Mouse (Mus musculus) erythroblast, adult 5-6 weeks (primary cell): ENCODE results near the gene Adgrg1. TPM values are rescaled to one million over a fixed set of nuclear protein-coding genes. Genes with fewer than 3 reads are reported as not detected.

Experiments used
- ATAC-seq: replicated peaks from 2 replicates; pipeline ENCODE4 v1.8.0; 2016; ENCODE audit warnings: moderate number of reproducible peaks, mild to moderate bottlenecking, moderate TSS enrichment, inconsistent platforms; ENCODE audit not compliant: poor library complexity, low FRiP score, severe bottlenecking
- total RNA-seq, 2 experiments: library from RNA; stranded (forward) in 1 of 2; stranded (reverse) in 1 of 2; fragments of 150-400 nt in 1 of 2; fragments of 200-764, 138-1000 nt in 1 of 2; gene quantifications; 2 replicates each; pipeline versions ENCODE4 v1.2.3 to v1.2.4; 2015 to 2017; ENCODE audit warnings: low replicate concordance in 2 of 2

Adgrg1 gene
- total RNA-seq, 2 experiments from 2014 or later, result 7.5 to 32.1 TPM

DNA sequence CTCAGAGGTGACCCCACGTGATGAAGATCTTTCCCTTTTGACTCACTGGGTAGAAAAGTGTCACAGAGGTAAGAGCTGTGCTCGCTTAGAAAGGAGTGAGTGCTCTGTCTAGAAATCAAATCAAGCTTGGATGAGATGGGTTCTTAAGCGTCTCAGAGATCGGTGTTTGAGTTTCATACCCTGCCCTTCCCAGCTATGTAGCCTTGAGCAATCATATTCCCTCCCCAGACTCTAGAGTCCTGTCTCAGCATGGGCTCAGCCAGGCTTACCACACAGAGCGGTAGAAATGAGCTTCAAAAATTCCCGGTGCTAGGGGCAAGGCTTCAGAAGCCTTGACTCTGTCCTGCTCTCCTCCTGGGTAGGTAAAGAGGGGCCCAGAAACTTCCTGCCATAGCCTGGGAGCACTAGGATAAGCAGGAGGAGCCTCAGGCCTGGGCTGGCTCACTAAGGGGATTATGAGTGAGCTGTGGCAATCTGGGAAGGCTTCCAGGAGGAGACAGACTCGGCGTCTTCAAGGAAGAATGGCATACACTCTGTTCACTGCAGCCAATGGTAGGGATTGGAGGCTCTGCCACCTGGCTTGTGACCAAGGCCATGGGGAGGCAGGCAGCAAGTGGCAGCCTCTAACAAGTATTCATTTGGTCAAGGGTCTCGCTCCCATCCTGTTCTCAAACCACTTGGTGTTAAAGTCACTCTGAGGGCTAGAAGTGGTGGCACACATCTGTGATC lies 18.6 kb downstream of the Adgrg1 start:
- no peak for ATAC-seq

DNA sequence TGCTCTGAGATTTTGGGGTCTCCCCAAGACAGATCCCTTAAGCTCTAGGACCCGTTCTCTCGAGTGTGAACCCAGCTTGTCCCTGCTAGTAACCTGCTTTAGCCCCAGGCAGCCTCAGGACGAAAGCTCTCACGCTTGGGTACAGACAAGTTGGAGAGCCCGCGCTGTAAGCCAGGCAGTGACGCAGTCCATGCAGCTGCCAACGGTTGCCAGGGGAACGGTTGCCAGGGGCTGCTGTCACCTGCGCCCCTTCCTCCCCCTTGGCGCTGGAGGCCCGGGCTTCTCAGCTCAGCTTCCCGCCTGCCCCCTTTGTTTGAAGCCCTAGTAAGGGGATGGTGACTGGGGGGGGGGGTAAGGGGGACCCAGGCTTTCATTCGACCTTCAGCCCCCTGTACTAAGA lies 19.5 kb downstream of the Adgrg1 start:
- no peak for ATAC-seq

DNA sequence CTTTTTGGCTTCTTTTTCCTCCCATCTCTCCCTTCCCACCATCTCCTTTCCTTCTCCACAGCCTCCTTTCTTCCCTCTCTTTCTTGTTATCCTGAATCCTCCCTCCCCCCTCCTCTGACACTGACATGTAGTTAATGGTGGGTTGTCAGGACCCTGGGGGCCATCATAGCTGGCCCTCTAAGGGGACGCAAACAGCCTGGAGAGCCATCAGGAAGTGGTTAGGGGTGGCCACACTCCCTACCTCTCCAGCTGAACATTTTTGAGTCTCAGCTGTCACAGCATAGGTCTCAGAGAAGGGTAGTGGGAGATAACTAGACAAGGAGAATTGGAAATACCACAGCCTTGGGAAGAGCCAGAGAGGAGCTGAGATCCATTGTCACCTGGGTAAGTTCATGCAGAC lies 20.0 kb downstream of the Adgrg1 start:
- no peak for ATAC-seq

DNA sequence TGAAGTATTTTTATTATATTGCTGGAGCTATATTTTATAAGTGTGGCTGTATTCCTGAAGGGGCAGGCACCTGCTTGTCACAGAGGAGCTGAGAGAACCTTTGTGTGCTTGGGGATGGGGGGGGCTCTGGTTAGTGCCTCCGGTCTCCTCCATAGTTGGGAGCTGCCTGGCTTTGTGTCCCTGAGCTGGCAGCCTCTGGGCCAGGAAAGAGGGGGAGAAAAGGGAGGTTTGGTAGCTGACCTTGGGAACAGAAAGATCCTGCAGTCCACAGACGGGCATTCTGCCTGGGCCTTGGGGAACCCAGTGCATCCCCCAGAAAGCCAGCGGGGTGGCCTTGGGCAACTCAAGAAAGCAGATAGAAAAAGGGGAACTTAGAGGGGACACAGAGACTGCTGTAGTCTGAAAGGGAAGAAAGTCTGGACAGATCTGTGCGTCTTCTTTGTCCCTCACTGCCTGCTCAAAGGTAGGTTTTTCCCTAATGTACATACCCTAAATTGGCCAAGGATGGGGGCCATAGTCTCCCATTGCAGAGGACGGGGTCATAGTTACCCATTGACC lies 20.9 kb downstream of the Adgrg1 start:
- no peak for ATAC-seq

DNA sequence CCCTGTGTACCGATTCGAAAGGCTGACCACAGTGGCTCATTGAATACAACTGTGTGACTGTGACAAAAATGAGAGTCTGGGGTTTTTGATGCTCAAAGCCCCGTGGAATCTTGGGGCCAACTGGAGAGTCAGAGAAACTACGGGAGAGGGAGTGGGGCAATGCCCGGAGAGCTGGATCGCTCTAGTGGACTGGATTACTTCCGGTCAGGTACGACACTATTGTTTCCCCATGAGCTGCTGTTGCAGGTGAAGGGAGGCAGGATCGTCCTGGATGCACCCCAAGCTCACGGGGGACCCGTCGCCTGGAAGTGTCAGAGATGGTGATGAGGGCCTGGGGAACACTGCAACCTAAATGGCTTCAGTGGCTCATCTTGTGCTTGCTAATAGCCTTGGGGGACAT lies 21.5 kb downstream of the Adgrg1 start:
- ATAC-seq, result no peak

DNA sequence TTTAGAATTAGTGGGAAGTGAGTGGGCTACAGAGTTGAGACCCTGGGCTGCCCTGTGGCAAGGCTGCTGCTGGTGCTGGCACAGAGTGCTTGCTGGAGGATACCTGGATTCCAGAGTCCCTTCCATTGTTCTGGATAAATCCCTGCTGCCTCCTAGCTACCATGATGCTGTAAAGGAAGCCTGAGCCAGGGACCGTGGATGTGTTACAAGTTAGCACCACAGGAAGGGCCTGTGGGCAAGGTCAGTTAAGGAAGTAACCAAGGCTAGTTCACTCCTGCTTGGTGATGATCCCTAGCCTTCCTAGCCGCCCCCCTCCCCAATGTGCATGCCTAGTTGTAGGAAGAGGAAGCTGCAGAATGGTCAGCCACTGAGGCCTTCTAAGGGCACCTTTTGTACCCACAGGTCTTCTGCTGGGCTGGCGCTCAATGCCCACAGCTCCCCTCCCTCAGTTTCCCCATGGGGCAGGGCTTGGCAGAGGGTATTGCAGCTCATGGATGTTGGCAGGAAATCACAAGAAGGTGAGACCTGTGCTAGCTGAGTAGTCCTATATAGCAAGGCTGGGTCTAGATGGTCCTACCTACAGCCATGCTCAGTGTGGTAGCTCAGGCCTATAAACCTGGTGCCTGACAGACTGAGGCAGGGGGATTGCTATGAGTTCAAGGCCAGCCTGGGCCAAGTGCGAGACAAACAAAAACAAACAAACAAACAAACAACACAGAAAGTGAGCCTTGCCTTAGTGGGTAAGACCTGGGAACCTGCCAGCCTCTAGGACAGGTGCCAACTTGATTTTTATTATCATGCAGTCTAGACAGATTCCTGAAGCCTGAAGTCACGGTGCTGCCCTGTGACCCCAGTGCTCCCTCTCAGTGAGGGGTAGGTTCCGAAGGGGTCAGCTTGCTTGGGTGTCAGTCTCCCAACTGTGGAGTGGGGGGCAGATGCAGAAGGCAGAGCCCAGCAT lies 22.6 kb downstream of the Adgrg1 start:
- no peak for ATAC-seq

DNA sequence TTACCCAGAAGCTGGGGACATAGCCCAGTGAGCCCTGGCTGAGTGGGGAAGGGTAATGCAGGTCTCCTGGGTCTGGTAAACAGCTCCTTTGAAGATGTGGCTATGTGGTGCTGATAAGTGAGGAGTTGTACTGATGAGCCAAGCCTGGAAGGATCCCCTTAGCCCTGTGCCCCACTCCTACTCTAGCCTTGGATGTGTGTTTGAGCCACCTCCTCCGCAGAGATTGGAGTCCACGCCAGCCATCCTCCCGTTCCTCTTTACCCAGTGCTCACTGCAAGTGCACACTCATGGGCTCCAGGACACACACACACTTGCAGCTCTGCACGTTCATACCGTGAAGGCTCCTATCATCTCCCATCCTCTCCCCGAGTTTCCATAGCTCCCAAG lies 23.3 kb downstream of the Adgrg1 start:
- ATAC-seq, result no peak

DNA sequence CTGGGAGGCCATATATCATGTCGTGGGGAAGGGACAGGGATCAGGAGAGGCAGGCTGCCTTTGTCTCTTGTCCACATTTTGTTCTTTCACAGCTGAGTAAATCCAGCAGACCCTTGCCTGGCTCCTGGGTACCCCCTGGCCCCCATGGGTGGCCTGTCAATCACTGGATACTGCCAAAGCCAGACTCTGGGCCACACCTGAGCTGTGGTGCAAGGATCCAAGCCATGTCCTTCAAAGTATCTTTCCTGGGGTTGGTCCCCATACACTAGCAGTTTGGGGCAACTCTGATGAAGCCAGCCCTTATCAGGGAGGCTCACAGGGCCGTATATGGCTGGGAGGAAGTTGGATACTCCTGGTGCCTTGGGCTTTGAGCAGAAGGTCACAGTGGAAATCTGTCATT lies 23.9 kb downstream of the Adgrg1 start:
- ATAC-seq, result no peak

DNA sequence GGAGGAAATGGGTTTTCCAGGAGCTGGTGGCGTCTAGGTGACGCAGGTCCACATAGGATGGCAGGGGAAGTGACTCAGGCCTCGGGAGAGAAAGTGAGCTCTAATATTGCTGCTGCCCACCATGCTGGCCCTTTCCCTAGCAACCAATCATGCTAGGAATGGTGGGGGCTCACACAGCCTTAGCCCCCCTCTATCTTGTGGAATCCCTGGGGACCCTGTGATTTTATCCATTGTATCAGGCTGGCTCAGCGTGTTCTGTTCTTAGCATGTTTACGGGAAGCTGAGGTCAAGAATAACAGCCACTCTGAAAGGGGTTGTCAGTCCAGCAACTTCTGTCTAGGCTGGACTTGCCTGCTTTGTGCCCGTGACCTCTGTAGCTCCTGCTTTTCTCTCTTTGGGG lies 24.5 kb downstream of the Adgrg1 start:
- ATAC-seq, result no peak

DNA sequence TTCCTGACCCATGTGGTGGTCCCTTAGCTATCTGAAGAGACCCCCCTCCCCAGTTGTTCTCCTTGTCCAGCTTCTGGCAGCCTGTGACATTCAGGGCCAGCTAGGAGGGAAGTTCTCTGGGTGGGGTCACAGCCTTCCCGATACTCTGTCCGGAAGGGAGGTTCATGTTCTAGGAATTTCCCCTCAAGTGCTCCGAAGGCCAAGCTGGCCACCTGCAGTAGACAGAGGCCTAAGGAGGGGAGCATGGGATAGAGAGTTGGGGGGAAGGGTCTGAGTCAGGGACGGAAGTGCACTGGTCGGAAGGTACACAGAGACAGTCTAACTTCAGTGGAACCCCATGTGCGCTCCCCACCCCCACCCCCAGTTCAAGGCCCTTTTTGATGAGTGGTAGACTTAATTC lies 25.4 kb downstream of the Adgrg1 start:
- ATAC-seq, result no peak

DNA sequence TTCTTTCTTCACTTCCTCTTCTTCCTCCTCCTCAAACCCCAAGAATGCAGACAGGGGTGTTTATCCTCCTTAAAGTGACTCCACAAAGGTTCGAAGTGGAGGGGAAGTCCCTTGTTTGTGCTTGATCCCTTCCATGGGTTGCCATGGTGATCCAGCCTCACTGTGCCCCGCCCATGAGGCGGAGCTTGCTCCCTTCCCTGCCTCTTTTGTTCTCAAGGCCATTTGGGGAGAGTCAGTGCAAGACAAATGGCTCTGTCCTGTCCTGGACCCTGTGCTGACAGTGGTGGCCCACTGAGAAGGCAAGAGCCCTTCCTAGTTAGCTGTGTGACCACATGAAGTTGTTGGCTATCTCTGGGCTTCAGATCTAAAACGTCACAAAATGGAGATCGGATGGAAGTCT lies 26.1 kb downstream of the Adgrg1 start:
- no peak for ATAC-seq

DNA sequence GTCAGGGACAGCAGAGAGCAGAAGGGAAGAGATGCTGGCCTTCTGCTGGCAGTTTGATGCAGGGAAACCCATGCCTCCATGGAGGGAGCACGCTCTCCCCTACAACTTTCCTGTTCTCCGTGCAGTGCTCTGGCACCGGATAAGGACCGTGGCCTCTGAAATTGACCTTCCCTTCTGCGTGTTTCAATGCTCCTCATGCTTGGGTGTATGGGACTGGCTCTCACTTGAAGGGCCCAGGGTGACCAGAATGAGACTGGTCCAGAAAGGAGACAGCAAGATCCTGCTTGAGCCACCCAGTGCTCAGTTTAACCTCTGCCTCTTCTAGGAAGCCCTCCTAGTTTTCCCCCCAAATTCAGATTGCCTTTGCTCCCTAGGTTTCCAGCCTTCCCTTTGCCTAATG lies 26.6 kb downstream of the Adgrg1 start:
- ATAC-seq, result peak; percentile 10; the same call in 1 of the 2 replicates

DNA sequence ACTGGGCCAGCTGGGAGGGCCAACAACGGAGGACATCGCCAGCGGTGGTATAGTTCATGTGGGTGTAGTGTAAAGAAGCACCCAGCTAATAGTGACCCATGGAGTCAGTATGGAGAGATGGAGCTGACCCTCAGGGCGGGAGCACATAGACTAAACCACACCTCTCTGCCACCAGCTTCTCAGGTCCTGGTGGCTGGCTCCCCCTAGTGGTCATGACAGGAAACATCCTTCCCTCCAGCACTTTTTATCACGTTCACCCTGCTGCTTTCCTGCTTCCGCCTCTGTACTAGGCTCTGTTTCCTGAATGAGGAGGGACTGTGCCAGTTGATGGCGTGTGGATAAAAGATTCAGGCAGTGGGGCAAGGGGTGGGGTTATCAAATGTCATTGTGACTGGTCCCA lies 27.1 kb downstream of the Adgrg1 start:
- peak; percentile 86 for ATAC-seq

DNA sequence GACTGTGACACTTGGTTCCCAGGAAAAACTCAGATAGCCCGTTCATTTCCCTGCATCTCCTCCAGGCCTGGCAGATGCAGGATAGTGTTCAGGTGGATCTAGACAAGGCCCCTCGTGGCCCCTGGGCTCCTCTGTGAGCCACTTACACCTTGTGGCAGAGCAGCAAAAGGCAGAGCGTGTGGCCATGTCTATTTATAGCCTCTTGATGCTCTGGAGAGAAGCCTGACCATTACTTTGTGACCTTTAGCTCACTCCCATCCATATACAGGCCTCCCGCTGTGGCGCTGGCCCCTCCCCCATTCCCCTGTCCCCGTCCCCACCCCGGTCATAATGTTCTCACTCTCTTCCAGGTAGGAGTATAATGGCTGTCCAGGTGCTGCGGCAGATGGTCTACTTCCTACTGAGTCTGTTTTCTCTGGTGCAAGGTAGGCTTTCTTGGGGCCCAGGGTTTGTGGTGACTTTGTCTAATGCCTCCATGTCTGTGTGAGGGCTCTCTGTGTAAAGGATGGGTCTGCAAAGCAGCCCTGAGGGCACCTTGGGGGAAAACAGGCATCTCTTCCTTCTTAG lies 27.6 kb downstream of the Adgrg1 start:
- ATAC-seq, result no peak

DNA sequence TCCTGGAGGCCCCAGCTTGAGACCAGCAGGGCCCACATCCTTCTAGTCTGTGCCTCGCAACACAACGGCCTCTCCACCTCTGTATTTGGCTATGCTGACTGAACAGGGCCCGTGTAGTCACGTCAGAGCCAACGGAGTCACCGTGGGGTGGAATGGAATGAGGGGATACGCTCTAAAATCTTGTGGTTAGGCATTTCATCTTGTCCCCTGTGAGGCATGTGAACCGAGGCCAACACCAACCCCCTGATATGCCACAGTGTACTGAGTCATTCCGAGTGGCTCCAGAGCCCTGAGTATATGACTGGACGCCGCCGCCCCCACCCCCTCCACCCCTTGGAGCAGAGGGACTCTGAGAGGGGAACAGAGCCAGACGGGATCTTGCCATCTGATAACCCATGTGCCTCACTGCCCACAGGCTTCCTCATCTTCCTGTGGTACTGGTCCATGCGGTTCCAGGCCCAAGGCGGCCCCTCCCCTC lies 37.9 kb downstream of the Adgrg1 start:
- ATAC-seq, result no peak

DNA sequence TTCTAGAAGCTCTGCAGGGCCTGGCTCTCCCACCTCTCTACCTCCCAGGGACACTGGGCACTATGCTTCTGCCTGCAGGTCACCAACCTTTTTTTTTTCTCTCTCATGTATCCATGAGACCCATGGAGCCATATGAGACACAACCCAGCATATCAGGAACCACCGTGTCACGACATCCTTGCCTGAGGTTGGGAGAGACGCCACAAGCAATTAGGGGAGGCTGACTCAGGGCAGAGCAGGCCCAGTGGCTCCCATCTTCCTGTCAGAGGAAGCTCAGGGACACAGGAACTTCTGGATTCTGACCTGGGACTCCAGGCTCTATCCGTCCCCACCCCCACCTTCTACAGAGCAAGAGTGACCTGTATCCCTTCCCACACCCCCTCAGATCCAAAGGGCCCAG lies 41.3 kb downstream of the Adgrg1 start:
- no peak for ATAC-seq

DNA sequence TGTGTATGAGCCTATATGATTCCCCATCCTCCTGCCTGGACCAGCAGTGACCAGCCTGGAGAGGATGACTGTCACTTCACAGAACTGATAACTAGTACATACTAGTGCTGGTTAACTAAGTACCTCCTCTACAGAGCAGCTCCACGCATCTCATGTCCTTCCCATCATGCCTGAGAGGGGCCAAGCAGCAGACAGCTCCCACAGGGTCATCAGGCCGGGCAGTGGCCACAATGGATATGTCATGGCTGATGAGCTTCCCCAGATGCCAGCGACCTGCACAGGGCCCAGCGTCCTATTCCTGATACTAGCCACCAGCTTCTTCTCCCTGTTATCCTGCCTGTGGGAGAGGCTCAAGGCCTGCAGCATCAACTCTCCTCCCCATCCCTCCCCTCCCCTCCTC lies 42.1 kb downstream of the Adgrg1 start:
- no peak for ATAC-seq

DNA sequence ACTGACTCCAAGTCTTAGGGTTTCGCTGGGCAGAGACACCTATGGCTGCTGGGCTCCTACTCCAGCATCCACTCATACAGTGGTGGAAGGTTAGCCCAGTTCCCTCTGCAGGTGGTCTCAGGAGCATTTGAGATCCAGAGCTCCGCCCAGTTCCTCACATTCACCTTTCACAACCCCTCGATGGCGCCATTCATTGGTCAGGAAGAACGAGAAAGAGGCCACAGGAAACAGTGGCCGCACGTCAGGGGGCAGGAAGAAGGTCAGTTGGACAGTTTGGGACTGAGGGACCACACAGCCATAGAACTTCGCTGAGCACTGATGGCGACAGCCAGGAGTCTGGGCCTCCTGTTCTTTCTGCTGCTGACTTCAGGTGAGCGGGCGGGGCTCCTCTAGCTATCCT lies 42.9 kb downstream of the Adgrg1 start, which contains the start of gene Adgrg3:
Gene Adgrg3, plus strand, starts transcription at position 242 of the 400 bp plus-strand sequence.
- no peak for ATAC-seq

DNA sequence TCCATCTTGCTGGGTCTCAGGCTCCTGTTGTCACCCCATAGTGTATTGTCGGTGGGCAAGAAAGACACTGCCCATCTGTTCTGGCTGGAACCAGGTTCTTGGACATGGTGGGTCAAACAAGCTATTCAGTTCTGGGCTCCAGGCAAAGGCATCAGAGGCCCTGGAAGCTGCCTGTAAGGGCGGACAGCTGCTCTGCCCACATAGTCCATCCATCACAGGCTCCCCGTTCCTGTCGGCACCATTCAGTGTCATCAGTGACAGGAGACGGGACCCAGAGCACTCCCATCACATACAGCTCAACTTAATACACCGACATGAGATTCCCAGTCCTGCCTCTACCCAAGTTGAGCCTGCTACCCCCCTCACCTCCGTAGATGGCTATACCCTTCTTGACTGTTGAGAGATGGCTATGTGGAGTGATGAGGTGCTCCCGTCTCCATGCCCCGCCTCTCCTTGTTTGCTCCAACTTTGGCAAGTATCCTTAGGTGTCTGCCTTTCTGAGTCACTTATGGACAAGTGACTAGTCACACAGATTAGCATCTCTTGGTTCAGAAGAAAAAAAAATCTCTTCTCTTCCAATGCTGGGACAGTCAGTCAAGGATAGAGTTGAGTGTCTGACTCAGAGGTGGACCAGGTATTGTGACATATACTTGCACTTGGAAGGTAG lies 43.6 kb downstream of the Adgrg1 start:
- no peak for ATAC-seq

DNA sequence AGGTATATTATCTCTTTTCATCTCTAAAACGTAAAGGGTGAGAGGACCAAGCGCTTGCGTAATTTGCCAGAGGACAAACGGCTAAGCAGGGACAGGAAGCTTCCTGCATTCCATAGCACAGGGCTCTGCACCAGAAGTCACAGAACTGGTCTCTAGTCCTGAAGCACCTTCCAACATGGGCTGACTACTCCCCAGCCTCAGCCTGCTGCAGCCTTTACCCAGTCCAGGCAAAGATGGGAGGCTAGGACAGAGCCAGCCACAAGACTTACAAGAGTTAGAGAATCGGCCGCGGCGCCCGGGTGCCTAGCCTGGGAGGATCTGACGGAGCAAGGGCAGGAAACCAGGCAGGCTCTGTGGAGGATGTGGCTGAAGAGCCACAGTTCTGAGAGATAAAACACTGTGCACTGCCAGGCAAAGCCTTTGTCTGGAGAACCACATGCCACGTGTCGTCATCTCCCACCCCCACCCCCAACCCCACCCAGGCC lies 45.8 kb downstream of the Adgrg1 start:
- ATAC-seq, result no peak
